Mouse (Mus musculus) T-cell, adult 2 months (primary cell): Measurements from ENCODE around the gene Catsper3.

ENCODE experiments used
- DNase-seq: peaks from one replicate; pipeline ENCODE4 v3.0.0; 2022; ENCODE audit warnings: low spot score

Catsper3 gene

GRCm38 (mm10) chr13:55826796-55827678 lies 42.7 kb downstream of the Catsper3 start:
- DNase-seq, result no peak

GRCm38 (mm10) chr13:55827679-55828140 lies 43.3 kb downstream of the Catsper3 start:
- DNase-seq, result no peak

GRCm38 (mm10) chr13:55828141-55829017 lies 44.0 kb downstream of the Catsper3 start:
- no peak for DNase-seq

GRCm38 (mm10) chr13:55829018-55829655 lies 44.8 kb downstream of the Catsper3 start:
- DNase-seq, result no peak

GRCm38 (mm10) chr13:55830081-55830832 lies 45.9 kb downstream of the Catsper3 start:
- DNase-seq, result no peak

GRCm38 (mm10) chr13:55830833-55831721 lies 46.7 kb downstream of the Catsper3 start:
- no peak for DNase-seq

GRCm38 (mm10) chr13:55831722-55832160 lies 47.4 kb downstream of the Catsper3 start:
- DNase-seq, result no peak

GRCm38 (mm10) chr13:55832602-55833001 lies 48.2 kb downstream of the Catsper3 start:
- no peak for DNase-seq

- no peak for DNase-seq
These were observed 49.6 kb downstream of the Catsper3 start for GRCm38 (mm10) chr13:55833921-55834320.

GRCm38 (mm10) chr13:55834667-55835066 lies 50.3 kb downstream of the Catsper3 start:
- no peak for DNase-seq

- no peak for DNase-seq
These were observed 51.3 kb downstream of the Catsper3 start for GRCm38 (mm10) chr13:55835548-55836097.

- DNase-seq, result no peak
These were observed 51.8 kb downstream of the Catsper3 start, which contains the start of gene Pitx1 for GRCm38 (mm10) chr13:55836142-55836625. TSS of gene Pitx1 (minus strand) at chr13:55836192.

- DNase-seq, result no peak
These were observed 52.7 kb downstream of the Catsper3 start for GRCm38 (mm10) chr13:55836786-55837780.

- no peak for DNase-seq
These were observed 55.9 kb downstream of the Catsper3 start for GRCm38 (mm10) chr13:55840223-55840622.

GRCm38 (mm10) chr13:55843700-55844099 lies 59.3 kb downstream of the Catsper3 start:
- no peak for DNase-seq

GRCm38 (mm10) chr13:55847805-55848204 lies 63.4 kb downstream of the Catsper3 start:
- DNase-seq, result no peak

GRCm38 (mm10) chr13:55848604-55849190 lies 64.3 kb downstream of the Catsper3 start:
- no peak for DNase-seq

GRCm38 (mm10) chr13:55850726-55851125 lies 66.4 kb downstream of the Catsper3 start:
- no peak for DNase-seq
